Mouse (Mus musculus): Measurements from ENCODE around the gene Cpeb4.

Gene Cpeb4

GRCm38 (mm10) chr11:31896905-31897304 lies 24.9 kb downstream of the Cpeb4 start:
- in situ Hi-C loops (cut with MboI, MseI) = no loop called here

GRCm38 (mm10) chr11:31899166-31899565 lies 27.2 kb downstream of the Cpeb4 start:
- in situ Hi-C loops (cut with MboI, MseI) = no loop called here

- in situ Hi-C loops (cut with MboI, MseI) = no loop called here
Observed at GRCm38 (mm10) chr11:31900736-31901135, 28.7 kb downstream of the Cpeb4 start.

GRCm38 (mm10) chr11:31902251-31903001 lies 30.4 kb downstream of the Cpeb4 start:
- in situ Hi-C loops (cut with MboI, MseI) = no loop called here

GRCm38 (mm10) chr11:31906499-31906898 lies 34.5 kb downstream of the Cpeb4 start:
- in situ Hi-C loops (cut with MboI, MseI) = no loop called here

- in situ Hi-C loops (cut with MboI, MseI) = no loop called here
Observed at GRCm38 (mm10) chr11:31907650-31908049, 35.6 kb downstream of the Cpeb4 start.

- in situ Hi-C loops (cut with MboI, MseI) = no loop called here
Observed at GRCm38 (mm10) chr11:31912958-31913357, 40.9 kb downstream of the Cpeb4 start.

- in situ Hi-C loops (cut with MboI, MseI) = no loop called here
Observed at GRCm38 (mm10) chr11:31917769-31918168, 45.8 kb downstream of the Cpeb4 start.

- in situ Hi-C loops (cut with MboI, MseI) = no loop called here
Observed at GRCm38 (mm10) chr11:31930051-31930450, 58.0 kb downstream of the Cpeb4 start.

- in situ Hi-C loops (cut with MboI, MseI) = no loop called here
Observed at GRCm38 (mm10) chr11:31935652-31936051, 63.6 kb downstream of the Cpeb4 start.

GRCm38 (mm10) chr11:31936910-31937525 lies 65.0 kb downstream of the Cpeb4 start:
- in situ Hi-C loops (cut with MboI, MseI) = no loop called here

- in situ Hi-C loops (cut with MboI, MseI) = no loop called here
Observed at GRCm38 (mm10) chr11:31940898-31941639, 69.1 kb downstream of the Cpeb4 start.

GRCm38 (mm10) chr11:31941640-31942638 lies 69.9 kb downstream of the Cpeb4 start:
- in situ Hi-C loops (cut with MboI, MseI) = no loop called here

GRCm38 (mm10) chr11:31945471-31945870 lies 73.5 kb downstream of the Cpeb4 start:
- in situ Hi-C loops (cut with MboI, MseI) = loop anchor here (5.0 kb wide), 1 partner anchor 268 kb away; no protein-coding TSS in a partner anchor

GRCm38 (mm10) chr11:31948462-31949330 lies 76.7 kb downstream of the Cpeb4 start:
- in situ Hi-C loops (cut with MboI, MseI) = loop anchor here (5.0 kb wide), 1 partner anchor 271 kb away; no protein-coding TSS in a partner anchor

GRCm38 (mm10) chr11:31949331-31949785 lies 77.3 kb downstream of the Cpeb4 start:
- in situ Hi-C loops (cut with MboI, MseI) = loop anchor here (5.0 kb wide), 1 partner anchor 272 kb away; no protein-coding TSS in a partner anchor

GRCm38 (mm10) chr11:31960071-31960470 lies 88.1 kb downstream of the Cpeb4 start:
- in situ Hi-C loops (cut with MboI, MseI) = loop anchor here (25.0 kb wide), 1 partner anchor 698 kb away; no protein-coding TSS in a partner anchor

GRCm38 (mm10) chr11:31963993-31964392 lies 92.0 kb downstream of the Cpeb4 start:
- in situ Hi-C loops (cut with MboI, MseI) = loop anchor here (25.0 kb wide), 1 partner anchor 702 kb away; no protein-coding TSS in a partner anchor

- in situ Hi-C loops (cut with MboI, MseI) = loop anchor here (25.0 kb wide), 1 partner anchor 703 kb away; no protein-coding TSS in a partner anchor
Observed at GRCm38 (mm10) chr11:31965256-31966134, 93.5 kb downstream of the Cpeb4 start, which contains the start of gene 4930524B15Rik. 4930524B15Rik (plus strand) TSS chr11:31965592.
